Mouse (Mus musculus) hindbrain, postnatal 0 days (tissue): ENCODE measurements around the gene Rarres2. TPM values are rescaled to one million over a fixed set of nuclear protein-coding genes. Genes with fewer than 3 reads are reported as not detected.
A peak's percentile ranks its signal among the peaks of the same experiment; 100 is the strongest.
"Not testable (repeated sequence)": the region's sequence is repeated elsewhere in the genome, so short reads cannot be mapped to it uniquely, and the experiment has no call there.

ENCODE experiments used
- ATAC-seq: fragments of 200-750 bp; cut with Nextera tagmentation; 2 replicates; pipeline ENCODE4 v1.8.0; 2017; ENCODE audit warnings: mild to moderate bottlenecking, moderate TSS enrichment, moderate library complexity
- DNase-seq: peaks from one replicate; pipeline ENCODE4 v3.0.0-alpha.2; 2015; ENCODE audit warnings: low spot score
- H3K27ac ChIP-seq: fragments of 300-500 bp; sonication (generic); 2 replicates; pipeline ENCODE4 v1.5.1; 2014; ENCODE audit warnings: mild to moderate bottlenecking
- H3K27me3 ChIP-seq: fragments of 300-500 bp; sonication (generic); 2 replicates; pipeline ENCODE4 v1.6.1; 2014; ENCODE audit warnings: low read length, mixed read lengths; ENCODE audit not compliant: insufficient read depth
- H3K36me3 ChIP-seq: fragments of 300-500 bp; sonication (generic); 2 replicates; pipeline ENCODE4 v1.6.1; 2014; ENCODE audit warnings: low read length, mixed read lengths; ENCODE audit not compliant: insufficient read depth
- H3K4me1 ChIP-seq: fragments of 300-500 bp; sonication (generic); 2 replicates; pipeline ENCODE4 v1.6.1; 2014; ENCODE audit warnings: antibody characterized with exemption, low read length, mixed read lengths; ENCODE audit not compliant: insufficient read depth
- H3K4me2 ChIP-seq: fragments of 300-500 bp; sonication (generic); 2 replicates; pipeline ENCODE4 v1.6.1; 2014; ENCODE audit warnings: low read depth, mild to moderate bottlenecking, low read length, moderate library complexity, mixed read lengths
- H3K4me3 ChIP-seq: fragments of 300-500 bp; sonication (generic); 2 replicates; pipeline ENCODE4 v1.5.1; 2014; ENCODE audit warnings: low read length
- H3K9ac ChIP-seq: fragments of 300-500 bp; sonication (generic); replicated peaks from 2 replicates; pipeline ENCODE4 v1.6.1; 2014; ENCODE audit warnings: mild to moderate bottlenecking, low read length, moderate library complexity, mixed read lengths
- H3K9me3 ChIP-seq: fragments of 300-500 bp; sonication (generic); 2 replicates; pipeline ENCODE4 v1.6.1; 2016; ENCODE audit warnings: low read length, mixed read lengths
- CTCF ChIP-seq: IDR thresholded peaks from 2 replicates; pipeline ENCODE4 v1.5.1; 2016; ENCODE audit warnings: antibody characterized with exemption, control low read depth, low read depth
- WGBS: fragments of 180-500 bp; shearing (Covaris S2); extraction: QIAGEN DNeasy Blood & Tissue Kit; methylation state at CpG from one replicate; pipeline ENCODE4 v1.1.7; 2014; 5-methylcytosine and 5-hydroxymethylcytosine counted together
- polyA plus RNA-seq: library from polyadenylated mRNA; unstranded; fragments of >200 nt; fragmentation: Nextera tagmentation; extraction: Ambion mirVana; gene quantifications from 2 replicates; pipeline ENCODE4 v1.2.1, GENCODE M21; 2015
- total RNA-seq: library from RNA; depleted of rRNA; stranded (reverse); fragments of >200 nt; gene quantifications from 2 replicates; pipeline ENCODE4 v1.2.3, GENCODE M21; 2014; rRNA removed

The Rarres2 gene
- total and polyA plus RNA-seq, 2 experiments from 2014 or later, result 4.3 to 10.4 TPM

GRCm38 (mm10) chr6:48529261-48529660 lies 43.3 kb downstream of the Rarres2 start:
- TF ChIP-seq CTCF, result peak; percentile 38
- no peaks in the 10 kb centered on the region for H3K27me3 ChIP-seq
- H3K4me2 ChIP-seq, result no peak overlapping the region
- no peak for ATAC-seq
- H3K9me3 ChIP-seq, result no peaks in the 10 kb centered on the region
- WGBS, result 82% methylated on average over 14 of the region's 14 CpGs
- no peak for DNase-seq
- no peak overlapping the region for H3K27ac ChIP-seq
- H3K9ac ChIP-seq, result no peak overlapping the region
- H3K4me1 ChIP-seq, result no peaks in the 10 kb centered on the region
- peaks cover 8% of the 10 kb centered on the region; the same call in 1 of the 2 replicates for H3K36me3 ChIP-seq
- H3K4me3 ChIP-seq, result no peak overlapping the region

GRCm38 (mm10) chr6:48527901-48528300 lies 44.7 kb downstream of the Rarres2 start:
- DNase-seq (no peak), ATAC-seq (no peak)
- H3K36me3 ChIP-seq, result peaks cover 8% of the 10 kb centered on the region; the same call in 1 of the 2 replicates
- H3K9ac ChIP-seq, result no peak overlapping the region
- no peaks in the 10 kb centered on the region for H3K27me3 ChIP-seq
- H3K4me1 ChIP-seq, result no peaks in the 10 kb centered on the region
- no peak overlapping the region for H3K4me2 ChIP-seq
- H3K27ac ChIP-seq, result no peak overlapping the region
- no peak overlapping the region for H3K4me3 ChIP-seq
- no peaks in the 10 kb centered on the region for H3K9me3 ChIP-seq
- no peak for TF ChIP-seq CTCF
- 88% methylated on average over 9 of the region's 9 CpGs for WGBS

GRCm38 (mm10) chr6:48524882-48525281 lies 47.7 kb downstream of the Rarres2 start:
- not testable (repeated sequence) for H3K4me2 ChIP-seq, ATAC-seq, DNase-seq, H3K4me3 ChIP-seq, H3K9me3 ChIP-seq, H3K27ac ChIP-seq, H3K4me1 ChIP-seq, H3K27me3 ChIP-seq, H3K9ac ChIP-seq, H3K36me3 ChIP-seq
- WGBS, result 96% methylated on average over 14 of the region's 16 CpGs

Other genes with a start within 250 kb of the Rarres2 start
- 38.4 and 49.8 TPM in 2 replicates for gene Krba1, start 177.2 kb downstream of the Rarres2 start, total RNA-seq
- 19.1 and 20.5 TPM in 2 replicates for gene Krba1, start 177.2 kb downstream of the Rarres2 start, polyA plus RNA-seq
- gene Zfp467, start 127.0 kb downstream of the Rarres2 start, total RNA-seq, result 27.5 and 61.1 TPM in 2 replicates
- gene Zfp467, start 127.0 kb downstream of the Rarres2 start, polyA plus RNA-seq, result 39.1 and 39.4 TPM in 2 replicates
- gene Sspo, start 124.6 kb downstream of the Rarres2 start, total RNA-seq, result 0.73 and 0.86 TPM in 2 replicates
- gene Sspo, start 124.6 kb downstream of the Rarres2 start, polyA plus RNA-seq, result 0.10 and 0.38 TPM in 2 replicates
- gene Atp6v0e2, start 35.2 kb downstream of the Rarres2 start, total RNA-seq, result 407 and 443 TPM in 2 replicates
- gene Atp6v0e2, start 35.2 kb downstream of the Rarres2 start, polyA plus RNA-seq, result 446 and 455 TPM in 2 replicates
- 32.0 and 50.1 TPM in 2 replicates for gene Lrrc61, start 18.0 kb downstream of the Rarres2 start, total RNA-seq
- gene Lrrc61, start 18.0 kb downstream of the Rarres2 start, polyA plus RNA-seq, result 14.2 and 15.7 TPM in 2 replicates
- not detected in 2 replicates for gene Gm45021, start 16.8 kb upstream of the Rarres2 start, total RNA-seq
- not detected in 2 replicates for gene Gm45021, start 16.8 kb upstream of the Rarres2 start, polyA plus RNA-seq
- gene Repin1, start 21.1 kb upstream of the Rarres2 start, total RNA-seq, result 83.1 and 86.9 TPM in 2 replicates
- 40.6 and 41.2 TPM in 2 replicates for gene Repin1, start 21.1 kb upstream of the Rarres2 start, polyA plus RNA-seq
- not detected in 2 replicates for gene Gm44965, start 21.2 kb upstream of the Rarres2 start, total RNA-seq
- gene Gm44965, start 21.2 kb upstream of the Rarres2 start, polyA plus RNA-seq, result 0.54 TPM in 1 of 2 replicates, not detected in the other
- gene Zfp775, start 29.3 kb upstream of the Rarres2 start, total RNA-seq, result 11.6 and 13.5 TPM in 2 replicates
- 7.2 and 8.8 TPM in 2 replicates for gene Zfp775, start 29.3 kb upstream of the Rarres2 start, polyA plus RNA-seq
- gene AI854703, start 54.0 kb upstream of the Rarres2 start, total RNA-seq, result 53.3 and 54.9 TPM in 2 replicates
- gene AI854703, start 54.0 kb upstream of the Rarres2 start, polyA plus RNA-seq, result 29.3 and 30.2 TPM in 2 replicates
- 0.72 and 1.3 TPM in 2 replicates for gene Gimap8, start 74.4 kb upstream of the Rarres2 start, total RNA-seq
- gene Gimap8, start 74.4 kb upstream of the Rarres2 start, polyA plus RNA-seq, result 0.40 and 0.49 TPM in 2 replicates
- gene Gimap9, start 103.3 kb upstream of the Rarres2 start, total RNA-seq, result 2.1 and 2.4 TPM in 2 replicates
- gene Gimap9, start 103.3 kb upstream of the Rarres2 start, polyA plus RNA-seq, result 1.2 and 2.0 TPM in 2 replicates
- 0.78 and 1.6 TPM in 2 replicates for gene Gimap4, start 111.8 kb upstream of the Rarres2 start, total RNA-seq
- 0.56 and 0.66 TPM in 2 replicates for gene Gimap4, start 111.8 kb upstream of the Rarres2 start, polyA plus RNA-seq
- 3.5 and 5.7 TPM in 2 replicates for gene Gimap6, start 135.4 kb upstream of the Rarres2 start, total RNA-seq
- gene Gimap6, start 135.4 kb upstream of the Rarres2 start, polyA plus RNA-seq, result 6.7 and 7.1 TPM in 2 replicates
- gene Gm28053, start 145.8 kb upstream of the Rarres2 start, total RNA-seq, result not detected in 2 replicates
- gene Gm28053, start 145.8 kb upstream of the Rarres2 start, polyA plus RNA-seq, result not detected in 2 replicates
- not detected in 2 replicates for gene Gimap7, start 145.8 kb upstream of the Rarres2 start, total RNA-seq
- gene Gimap7, start 145.8 kb upstream of the Rarres2 start, polyA plus RNA-seq, result not detected in 2 replicates
- gene Gimap1, start 166.3 kb upstream of the Rarres2 start, total RNA-seq, result 4.1 and 4.5 TPM in 2 replicates
- gene Gimap1, start 166.3 kb upstream of the Rarres2 start, polyA plus RNA-seq, result 2.8 and 3.7 TPM in 2 replicates
- 0.68 and 5.1 TPM in 2 replicates for gene Gimap5, start 173.4 kb upstream of the Rarres2 start, total RNA-seq
- gene Gimap5, start 173.4 kb upstream of the Rarres2 start, polyA plus RNA-seq, result 1.9 and 2.4 TPM in 2 replicates
- gene Gimap3, start 198.1 kb upstream of the Rarres2 start, total RNA-seq, result not detected in 2 replicates
- not detected in 2 replicates for gene Gimap3, start 198.1 kb upstream of the Rarres2 start, polyA plus RNA-seq